Mouse (Mus musculus): ENCODE measurements around the gene Mrpl39.

Mrpl39 gene

DNA sequence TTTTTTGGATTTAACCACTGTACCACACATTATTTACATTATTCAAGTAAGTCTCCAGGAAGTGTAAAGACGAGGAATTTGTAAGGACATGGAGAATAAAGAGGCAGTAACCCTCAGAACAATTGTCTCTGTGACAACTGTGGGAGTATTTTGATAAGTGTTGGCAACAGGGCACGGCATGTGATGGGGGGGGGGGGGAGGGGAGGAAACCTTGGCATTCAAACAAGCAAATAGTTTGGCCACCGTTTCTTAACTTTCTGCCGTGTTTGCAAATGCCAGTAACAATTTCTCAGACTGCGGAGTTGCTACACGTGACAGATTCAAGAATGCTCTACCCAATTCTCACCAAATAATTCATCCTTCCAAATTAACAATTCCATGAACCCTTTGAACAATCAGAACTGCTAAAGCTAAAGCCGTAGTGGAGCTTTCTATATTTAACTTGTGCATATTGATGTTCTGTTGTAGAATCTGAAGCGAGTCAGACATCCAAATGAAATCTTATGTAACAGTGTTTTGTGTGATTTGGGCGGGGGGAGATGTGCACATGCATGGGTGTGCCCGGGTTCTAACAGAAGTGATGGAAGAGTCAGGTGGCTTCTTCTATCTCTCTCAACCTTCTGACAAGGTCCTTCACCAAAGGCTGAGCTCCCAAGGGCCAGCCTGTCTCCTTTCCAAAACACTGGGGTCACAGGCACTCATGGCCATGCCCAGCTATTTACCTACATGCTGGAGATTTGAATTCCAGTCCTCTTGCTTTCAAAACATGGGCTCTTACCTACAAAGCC is 9.4 kb upstream of the Mrpl39 start:
- DNase-seq (ENCODE audit: low spot score in 2 of 2), result no peak

DNA sequence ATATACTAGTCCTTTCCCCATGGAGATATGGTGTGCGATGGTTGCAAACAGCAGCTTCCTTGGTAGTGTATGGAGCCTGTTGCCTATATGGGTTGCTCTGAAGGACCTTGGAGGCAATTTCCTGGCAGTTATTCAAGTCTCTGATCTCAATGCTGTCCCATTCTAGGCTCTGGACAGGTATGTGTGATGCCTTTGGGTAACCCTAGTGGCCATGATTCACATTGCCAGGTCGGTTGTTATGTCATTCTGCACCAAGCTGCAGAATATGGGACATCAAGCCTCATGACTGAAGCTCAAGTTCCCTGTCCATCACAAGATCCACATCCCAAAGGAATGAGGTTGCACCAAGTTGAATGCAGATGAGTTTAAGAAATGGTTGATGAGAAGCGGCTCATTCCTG is 1.8 kb upstream of the Mrpl39 start:
- no peak for DNase-seq (ENCODE audit: low spot score in 2 of 2)

DNA sequence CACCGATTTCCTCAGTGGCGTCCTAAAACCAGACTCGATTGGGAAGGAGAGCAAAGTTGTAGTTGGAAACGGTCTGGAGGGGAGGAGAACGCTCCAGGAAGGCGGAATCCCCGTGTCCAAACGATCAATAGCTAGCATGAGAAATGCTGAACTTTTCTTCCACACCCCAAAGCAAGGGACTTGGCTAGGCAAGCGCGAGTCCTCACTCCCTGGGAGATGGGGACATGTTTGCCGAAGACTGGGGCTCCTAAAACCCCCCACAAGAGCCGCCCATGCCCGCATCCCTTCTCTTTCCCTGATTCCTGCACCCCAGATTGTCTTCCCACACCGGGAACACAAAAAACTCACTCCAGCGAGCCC is 756 bp downstream of the Mrpl39 start:
- no peak for DNase-seq (ENCODE audit: low spot score in 2 of 2)

DNA sequence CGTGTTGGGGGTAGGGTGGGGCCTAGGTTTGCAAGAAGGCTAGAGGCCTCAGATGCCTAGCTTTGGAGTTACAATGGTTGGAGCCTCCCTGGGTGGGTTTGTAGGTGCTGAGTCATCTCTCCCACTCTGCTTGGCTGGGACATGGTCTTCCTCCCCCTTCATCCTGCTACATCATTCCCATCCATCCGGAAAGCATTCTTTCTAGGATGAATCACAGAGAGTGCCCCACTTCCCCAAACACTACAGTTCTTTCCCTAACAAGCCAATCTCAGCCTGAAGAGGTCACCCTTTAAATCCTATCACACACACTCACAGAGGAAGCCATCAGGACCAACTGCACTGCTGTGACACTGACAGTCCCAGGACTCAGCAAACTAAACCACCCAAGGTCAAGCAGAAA is 14.9 kb downstream of the Mrpl39 start:
- DNase-seq (ENCODE audit: low spot score in 2 of 2), result no peak

DNA sequence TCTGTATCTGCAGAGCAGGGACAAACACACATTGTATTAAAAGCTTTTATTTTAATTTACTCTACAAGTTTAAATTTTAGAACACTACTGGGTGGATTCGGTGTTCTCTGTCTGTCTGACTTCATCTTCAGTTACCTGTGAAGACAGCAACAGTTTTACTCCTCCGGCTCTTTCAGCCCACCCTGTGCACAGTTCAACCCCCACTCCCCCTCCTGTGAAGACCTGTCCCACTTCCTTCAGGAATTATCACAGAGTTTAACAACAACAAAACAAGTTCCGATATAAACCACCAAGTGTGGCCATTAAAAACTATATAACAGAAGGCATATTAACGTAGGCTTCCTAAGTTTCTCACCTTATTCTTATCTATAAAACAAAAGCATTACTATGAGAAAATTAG is 17.3 kb downstream of the Mrpl39 start:
- no peak for DNase-seq (ENCODE audit: low spot score in 2 of 2)

DNA sequence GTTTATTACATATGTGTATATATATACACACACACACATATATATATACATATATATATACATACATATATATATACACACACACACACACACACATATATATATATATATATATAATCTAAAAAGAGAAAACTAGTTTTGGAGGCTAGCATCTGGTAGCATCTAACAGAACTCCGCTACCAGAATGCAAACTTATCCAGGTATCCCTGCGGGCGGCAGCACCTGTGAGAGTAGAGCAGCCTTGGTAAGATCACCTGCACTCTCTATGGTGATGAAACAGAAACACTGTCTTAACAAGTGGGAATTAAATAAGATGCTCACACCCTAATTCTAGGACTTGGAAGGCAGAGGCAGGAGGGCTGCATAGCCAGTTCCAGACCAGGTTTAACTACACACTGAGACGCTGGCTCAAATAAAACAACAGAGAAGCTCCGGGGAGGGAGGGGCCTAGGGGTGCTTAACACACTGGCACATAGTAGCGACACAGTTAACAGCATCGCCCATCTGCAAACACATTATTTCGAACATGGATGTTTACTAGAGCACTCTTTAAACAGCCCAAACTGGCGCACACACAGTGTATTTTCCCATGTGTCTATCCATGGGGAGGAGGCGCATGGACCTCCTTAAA is 17.8 kb downstream of the Mrpl39 start:
- no peak for DNase-seq (ENCODE audit: low spot score in 2 of 2)

DNA sequence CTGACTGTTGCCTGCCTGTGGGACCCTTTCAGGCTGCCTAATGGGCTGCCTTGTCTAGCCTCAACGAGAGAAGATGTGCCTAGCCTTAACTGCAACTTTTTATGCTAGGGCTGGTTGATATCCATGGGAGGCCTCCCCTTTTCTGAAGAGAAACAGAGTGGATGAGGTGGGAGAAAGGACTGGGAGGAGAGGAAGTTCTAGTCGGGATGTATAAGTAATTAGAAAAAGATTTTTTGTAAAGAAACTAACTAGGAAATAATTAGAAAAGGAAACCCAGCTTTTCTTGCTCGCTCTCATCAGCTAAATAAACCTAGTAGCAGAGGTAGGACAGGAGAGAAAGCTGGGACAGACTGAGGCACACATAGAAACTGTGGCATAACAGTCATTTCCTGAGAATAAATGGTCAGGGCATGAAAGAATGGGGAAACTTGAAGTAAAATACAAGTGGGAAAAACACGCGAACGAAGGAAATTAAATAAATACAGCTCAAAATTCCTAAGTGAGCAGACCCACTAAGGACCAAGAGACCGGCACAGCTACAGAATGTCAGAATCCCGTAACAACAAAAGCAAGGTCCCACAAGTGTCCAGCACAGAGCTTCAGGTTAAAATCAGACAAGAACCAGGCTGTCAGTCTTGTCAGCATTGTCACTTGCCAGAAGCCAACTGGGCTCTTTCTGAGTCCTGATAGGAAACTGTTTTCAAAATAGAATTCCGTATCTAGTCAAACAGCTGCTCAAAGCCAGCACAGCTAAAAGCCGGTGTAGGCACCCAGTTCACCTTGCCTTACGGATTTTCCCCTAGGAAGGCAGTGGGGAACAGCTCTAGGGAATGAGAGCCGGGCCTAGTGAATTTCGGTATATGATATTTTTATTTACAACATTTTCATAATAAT is 18.6 kb downstream of the Mrpl39 start:
- no peak for DNase-seq (ENCODE audit: low spot score in 2 of 2)

DNA sequence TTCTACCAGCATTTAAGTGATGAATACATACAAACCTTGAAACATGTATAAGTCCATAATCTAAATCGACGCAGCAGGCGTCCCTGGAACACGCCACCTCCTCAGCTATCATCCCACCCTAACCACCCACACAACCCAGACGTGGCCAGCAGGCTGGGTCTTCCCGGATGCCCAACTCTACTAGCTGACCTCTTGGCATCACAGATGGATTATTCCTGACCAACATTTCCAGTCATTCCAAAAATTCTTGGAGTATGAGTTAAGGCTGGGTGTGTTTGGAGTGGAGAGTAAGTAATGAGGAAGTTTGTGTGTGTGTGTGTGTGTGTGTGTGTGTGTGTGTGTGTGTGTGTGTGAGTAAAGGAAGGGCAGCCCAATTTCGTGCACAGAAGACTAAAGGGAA is 19.3 kb downstream of the Mrpl39 start:
- DNase-seq (ENCODE audit: low spot score in 2 of 2), result no peak

DNA sequence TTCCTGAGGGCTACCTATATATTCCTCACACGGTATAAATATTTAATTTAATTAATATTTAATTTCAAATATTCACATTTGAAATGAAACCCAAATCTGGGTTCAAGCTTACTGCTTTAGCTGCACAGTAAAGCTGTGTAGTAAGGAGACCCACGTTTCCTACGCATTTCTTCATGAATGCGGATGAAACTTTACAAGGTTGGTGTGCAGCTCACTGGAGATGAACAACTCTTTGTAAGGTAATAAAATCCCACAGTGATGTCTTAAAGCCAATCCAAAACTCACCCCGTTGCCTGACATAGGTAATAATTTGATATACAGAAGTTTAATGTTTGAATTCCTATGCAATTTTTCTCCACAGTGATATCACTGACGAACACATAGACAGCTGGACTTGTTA is 20.6 kb downstream of the Mrpl39 start:
- DNase-seq (ENCODE audit: low spot score in 2 of 2), result no peak

DNA sequence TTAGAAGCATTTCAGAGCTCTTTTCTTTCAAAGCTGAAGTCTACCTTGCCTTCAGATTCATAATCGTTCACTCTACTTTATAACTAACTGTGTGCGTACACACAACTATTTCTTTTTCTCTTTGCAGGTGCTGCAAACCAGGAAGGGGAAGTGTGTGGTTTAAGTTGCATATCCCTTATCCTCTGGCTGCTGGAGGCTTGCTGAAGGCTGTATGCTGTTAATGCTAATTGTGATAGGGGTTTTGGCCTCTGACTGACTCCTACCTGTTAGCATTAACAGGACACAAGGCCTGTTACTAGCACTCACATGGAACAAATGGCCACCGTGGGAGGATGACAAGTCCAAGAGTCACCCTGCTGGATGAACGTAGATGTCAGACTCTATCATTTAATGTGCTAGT is 21.6 kb downstream of the Mrpl39 start:
- no peak for DNase-seq (ENCODE audit: low spot score in 2 of 2)

DNA sequence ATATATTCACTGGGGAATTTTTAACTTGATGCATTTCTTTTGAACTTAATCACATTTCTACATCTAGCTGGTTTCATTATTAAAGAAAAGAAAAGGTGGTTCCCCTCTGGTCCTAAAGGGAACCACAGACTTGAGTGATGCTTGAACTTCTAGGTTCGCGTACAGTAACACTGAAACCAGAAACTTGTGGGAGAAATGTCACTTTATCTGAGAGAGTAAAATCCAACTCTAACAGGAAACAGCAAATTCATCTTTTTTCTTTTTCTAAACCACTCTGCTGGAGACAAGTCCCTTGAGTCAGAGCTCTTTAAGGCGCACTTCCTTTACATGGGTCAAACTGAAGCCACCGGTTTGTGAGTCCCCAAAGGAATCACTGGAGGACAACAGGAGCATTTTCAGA is 22.4 kb downstream of the Mrpl39 start:
- DNase-seq (ENCODE audit: low spot score in 2 of 2), result no peak

DNA sequence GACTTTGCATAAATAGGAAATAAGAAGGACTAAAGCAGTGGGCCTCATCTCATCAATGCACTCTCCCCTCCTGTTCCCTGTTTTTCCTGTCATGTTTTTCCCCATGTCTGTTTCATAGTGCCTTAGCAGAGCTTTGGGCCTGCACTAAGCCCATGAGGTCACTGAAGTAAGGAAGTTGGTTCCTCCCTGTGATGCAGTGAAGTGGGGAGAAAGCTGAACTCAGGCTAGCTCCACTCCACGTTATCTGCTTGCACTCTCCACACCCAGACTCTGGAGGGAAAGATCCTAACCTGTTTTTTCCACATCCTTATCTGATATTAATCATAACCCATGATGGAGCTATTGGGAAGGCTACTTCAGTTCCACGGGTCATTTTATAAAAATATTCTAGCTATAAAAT is 26.9 kb downstream of the Mrpl39 start:
- DNase-seq (ENCODE audit: low spot score in 2 of 2), result no peak

DNA sequence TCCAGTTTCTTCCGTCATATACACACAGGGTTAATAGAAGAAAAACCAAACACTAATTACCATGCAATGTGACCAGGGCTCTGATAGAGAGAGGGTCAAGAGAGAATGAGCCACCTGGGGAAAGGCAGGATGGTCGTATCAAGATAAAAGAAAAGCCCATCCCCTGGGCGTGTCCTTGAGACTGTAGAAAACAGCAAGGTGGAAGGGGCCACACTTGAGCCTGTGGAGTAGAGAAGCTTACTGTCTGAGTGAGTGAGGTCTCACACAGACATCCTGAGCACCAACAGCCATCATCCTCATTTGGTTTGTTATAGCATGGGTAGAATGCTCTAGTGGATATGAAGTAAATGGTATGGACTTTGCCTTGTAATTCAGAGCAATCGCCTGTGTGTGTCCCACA is 27.7 kb downstream of the Mrpl39 start:
- no peak for DNase-seq (ENCODE audit: low spot score in 2 of 2)

DNA sequence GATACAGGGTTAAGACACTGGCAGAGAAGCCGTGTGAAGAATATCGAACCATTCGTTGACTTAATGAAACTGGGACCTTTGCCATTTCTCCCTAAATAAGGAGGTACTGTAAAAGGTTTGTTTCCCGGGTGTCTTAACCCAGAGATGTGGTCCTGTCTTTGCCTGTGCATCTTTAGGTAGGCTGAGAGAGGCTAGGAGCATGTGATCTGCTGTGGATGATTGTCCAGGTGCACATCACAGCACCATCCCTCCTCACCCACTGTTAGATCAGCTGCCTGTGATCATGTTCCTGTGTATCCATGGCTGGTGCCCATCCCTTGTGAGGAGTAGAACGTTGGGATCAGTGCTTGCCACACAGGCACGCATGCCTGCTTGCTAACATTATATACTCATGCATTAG is 29.0 kb downstream of the Mrpl39 start:
- no peak for DNase-seq (ENCODE audit: low spot score in 2 of 2)

DNA sequence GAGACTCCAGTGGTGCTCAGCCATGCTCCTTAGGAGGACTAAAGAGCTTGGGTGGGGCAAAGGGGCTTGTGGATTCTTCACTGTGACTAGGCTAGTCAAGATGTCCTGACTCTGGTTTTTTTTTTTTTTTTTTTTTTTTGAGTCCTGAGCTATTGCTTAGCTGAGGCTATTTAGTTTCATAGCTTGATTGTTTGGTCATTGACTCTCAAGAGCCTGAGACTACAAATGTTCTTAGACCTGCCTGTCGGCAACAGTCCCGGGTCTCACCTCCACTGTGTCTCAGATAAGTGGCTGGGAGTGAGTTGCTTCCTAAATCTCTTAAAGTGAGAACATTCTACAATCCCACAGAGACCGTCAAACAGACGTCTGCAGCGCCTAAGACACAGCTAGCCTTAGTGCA is 30.0 kb downstream of the Mrpl39 start:
- no peak for DNase-seq (ENCODE audit: low spot score in 2 of 2)

DNA sequence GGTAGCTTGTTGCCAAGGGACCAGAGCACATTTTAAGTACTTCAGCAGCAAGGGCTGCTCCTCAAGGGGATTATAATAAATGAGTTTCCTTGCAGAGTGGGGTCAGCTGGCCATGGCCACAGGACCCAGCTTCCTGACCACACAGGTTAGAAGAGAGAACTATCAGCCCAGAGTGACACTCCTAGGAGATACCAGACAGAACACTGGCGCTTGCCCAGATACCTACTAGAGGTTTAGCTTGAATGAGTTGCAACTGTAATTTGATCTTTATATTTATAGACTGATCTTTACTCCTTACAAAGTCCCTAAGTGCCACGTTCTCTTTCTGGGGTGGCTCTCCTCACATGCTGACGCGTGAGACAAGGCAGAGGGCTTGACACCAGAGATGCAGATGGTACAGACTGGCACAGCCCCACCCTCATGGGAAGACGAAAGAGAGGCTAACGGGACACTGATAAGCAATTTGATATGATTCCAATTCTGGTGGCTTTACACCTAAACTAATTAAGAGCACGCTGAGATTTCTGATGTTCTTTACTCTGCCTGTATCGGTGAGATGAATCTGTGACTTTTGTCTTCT is 30.8 kb downstream of the Mrpl39 start:
- no peak for DNase-seq (ENCODE audit: low spot score in 2 of 2)

DNA sequence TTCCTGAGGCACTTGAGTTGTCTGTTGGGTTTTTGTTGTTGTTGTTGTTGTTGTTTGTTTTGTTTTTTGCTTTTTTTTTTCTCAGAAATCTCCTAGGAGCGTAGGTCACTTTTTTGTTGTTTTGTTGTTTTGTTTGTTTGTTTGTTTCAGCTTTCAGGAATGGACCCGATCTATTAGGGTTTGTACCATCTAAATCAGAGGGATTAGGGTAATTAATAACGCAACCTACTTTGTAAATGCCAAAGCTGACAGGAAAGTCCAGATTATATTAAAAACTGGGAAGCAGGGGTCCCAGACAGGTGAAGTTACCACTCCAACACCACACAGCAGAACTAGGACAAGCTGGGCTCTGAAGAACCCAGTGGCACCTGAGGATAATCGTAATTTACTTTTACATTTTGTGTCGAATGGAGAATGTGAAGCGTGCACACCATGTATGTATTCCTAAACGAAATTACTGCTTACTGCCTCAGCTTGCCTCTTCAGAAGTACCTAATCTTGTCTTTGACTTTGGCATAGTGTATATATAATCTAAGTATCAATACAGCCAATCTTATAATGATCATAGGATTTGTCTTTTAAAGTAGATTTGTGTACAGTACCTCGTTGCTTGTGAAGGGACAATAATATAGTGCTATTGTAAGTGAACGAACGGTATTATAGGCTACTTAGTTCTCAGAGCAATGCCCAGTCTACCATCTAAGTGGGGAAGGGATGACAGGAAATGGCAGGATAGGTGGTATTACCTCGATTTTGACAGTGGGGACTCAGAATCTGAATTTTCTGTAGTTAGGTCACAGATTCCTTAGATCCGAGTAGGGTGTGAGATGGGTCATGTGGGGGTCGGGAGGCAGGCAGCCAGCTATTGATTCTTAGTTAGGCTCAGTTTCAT is 31.5 kb downstream of the Mrpl39 start:
- DNase-seq (ENCODE audit: low spot score in 2 of 2), result no peak

DNA sequence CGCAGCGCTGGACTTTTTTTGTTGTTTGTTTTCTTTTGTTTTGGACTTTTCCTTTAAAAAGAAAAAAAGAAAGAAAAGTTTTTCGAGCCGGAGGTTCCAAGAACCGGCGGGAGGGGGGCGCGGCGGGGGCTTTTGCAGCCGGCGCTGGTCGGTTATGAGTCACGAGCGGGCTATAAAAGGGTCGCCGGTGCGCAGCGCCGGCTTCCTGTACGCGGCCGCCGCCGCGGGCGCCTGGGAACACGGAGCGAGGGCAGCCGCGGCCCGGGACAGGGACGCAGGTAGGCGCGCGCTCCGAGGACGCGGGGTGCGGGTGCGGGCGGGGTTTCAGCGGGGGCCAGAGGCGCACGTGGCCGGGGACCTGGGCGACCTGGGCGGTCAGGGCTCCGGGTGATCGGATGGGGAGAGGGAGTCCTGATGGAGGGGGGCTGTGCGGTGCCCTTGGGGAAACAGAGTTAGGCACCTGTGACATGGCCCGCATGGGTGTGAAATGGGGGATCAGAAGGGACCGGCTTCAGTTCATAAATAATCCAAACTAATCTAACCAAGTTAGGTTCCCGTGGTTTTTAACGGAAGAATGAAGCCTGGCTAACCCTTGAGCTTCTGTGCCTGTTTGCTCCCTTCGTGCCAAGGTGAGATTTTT is 32.3 kb downstream of the Mrpl39 start:
- DNase-seq (ENCODE audit: low spot score in 2 of 2), result peak in 1 of 2 experiments; percentile 25

DNA sequence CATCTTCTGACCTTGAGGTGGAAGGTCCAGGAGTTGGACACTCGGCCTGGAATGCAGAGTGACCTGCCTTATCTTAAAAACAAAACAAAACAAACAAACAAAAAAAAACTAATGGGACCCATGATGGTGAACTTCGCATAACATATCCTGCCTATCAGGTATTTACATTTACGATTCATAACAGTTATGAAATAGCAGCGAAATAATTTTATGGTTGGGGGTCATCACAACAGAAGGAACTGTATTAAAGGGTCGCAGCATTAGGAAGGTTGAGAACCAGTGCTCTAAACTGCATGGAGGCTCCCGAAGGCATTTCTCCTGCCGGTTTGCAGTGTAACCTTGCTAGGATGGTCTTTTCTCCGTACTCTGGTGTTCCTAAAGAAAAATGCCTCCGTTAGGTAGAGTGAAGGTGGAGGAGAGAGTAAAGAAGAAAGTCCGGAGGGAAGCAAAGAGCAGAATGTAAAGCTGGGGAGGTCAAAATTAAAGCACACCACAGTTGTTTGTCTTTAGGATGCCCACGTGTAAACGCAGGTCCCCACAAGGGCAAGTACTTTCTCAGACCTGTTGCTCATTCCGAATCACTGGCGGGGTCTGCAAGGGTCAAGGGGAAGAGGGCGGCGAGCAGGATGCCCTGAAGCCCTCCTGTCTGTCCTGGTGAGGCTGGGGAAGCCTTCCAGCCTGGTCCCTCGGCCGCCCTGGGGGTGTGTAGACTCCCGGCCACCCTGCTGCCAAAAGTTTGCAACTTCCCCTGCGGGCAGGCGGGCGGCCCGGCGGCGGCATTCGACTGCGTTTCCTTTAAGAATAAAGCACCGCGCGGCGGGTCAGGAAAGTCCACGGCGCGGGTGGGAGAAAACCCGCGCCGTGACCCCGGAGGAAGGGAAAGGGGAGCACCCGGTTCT is 33.1 kb downstream of the Mrpl39 start:
- DNase-seq (ENCODE audit: low spot score in 2 of 2), result peak in 1 of 2 experiments; percentile 15

DNA sequence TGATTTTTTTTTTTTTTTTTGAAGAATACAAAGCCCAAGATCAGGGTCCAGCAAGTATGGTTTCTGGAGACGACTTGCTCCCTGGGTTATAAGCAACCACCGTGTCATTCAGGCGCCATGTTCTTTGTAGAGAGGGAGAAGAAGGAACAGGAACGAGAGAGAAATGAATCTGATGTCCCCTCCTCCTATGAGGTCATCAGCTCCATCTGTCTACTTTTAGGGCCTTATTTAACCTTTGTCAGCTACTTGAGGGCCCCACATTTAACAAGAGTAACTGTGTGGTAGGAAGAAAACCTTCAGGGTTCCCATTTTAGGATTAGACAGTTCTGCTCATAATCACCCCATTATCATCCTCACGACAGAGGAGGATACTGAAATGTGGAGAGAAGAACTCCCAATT is 34.5 kb downstream of the Mrpl39 start:
- no peak for DNase-seq (ENCODE audit: low spot score in 2 of 2)

Measured in cerebellum, postnatal 4 days (tissue).